Mouse (Mus musculus): Measurements from ENCODE around the gene Atg4a.

Gene Atg4a

GRCm38 (mm10) chrX:140956272-140956940 is at the start of gene Atg4a, which contains the start of gene Psmd10:
TSS of gene Atg4a (plus strand) at chrX:140956907.
TSS of gene Psmd10 (minus strand) at chrX:140956728.
- peak; percentile 71 for DNase-seq (ENCODE audit: low read depth, low spot score)

DNA sequence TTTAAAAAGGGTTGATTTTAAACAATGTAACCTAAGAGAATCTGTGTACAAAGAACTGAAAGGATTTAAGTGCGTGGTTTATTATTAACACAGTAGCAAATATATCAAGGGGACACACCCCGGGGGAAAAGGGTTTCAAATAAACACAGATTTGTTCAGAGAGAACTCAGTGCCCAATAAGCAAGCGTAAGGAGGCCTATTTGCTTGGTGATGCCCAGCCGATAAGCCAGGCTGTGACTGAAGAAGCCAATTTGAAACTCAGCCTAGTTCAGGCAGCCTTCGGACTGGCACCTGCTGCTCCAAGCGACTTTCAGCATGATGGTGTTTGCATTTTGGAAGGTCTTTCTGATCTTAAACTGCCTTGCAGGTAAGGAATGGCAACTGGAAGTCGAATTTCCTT is 49.3 kb upstream of the Atg4a start, which contains the start of gene Vsig1:
Gene Vsig1 (plus strand): TSS at position 249 of the 400 bp plus-strand sequence.
- DNase-seq (ENCODE audit: low read depth, low spot score) = no peak

DNA sequence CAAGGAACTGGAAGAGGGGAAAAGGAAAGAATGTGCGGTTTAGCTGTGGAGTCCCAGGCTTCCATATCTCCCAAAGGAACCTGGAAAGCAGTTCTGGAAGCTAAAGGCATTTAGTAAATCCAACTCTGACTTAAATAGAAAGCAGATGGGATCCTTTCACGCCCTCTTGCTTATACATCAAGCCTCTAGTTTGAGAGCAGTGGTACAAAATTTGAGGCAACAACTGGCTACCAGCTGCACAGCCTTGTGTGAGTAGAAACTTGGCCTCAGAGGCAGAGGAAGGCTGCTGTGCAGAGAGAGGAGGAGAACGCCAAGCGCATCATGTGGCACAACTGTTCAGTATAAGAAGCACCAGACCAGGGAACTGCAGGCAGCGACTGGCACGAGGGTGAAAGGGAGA is 35.4 kb upstream of the Atg4a start:
- no peak for DNase-seq (ENCODE audit: low read depth, low spot score)

DNA sequence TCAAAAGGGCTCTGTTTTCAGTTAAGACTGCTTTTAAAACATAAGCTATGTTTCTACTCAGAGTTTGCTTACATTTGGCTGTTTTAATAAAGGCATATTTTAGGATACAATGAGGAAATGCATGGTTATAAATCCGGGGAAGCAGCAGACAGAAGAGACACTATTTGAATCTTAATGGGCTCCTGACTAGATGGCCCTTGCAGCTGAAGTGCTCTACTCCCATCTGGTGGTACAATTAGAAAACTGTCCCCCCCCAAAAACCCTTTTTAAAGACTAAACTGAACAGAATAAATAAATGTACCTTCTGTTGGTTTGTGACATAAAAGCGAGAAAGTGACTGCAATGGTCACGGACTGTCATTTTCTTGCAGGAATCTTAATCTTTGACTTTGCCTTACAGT is 24.6 kb upstream of the Atg4a start:
- no peak for DNase-seq (ENCODE audit: low read depth, low spot score)

DNA sequence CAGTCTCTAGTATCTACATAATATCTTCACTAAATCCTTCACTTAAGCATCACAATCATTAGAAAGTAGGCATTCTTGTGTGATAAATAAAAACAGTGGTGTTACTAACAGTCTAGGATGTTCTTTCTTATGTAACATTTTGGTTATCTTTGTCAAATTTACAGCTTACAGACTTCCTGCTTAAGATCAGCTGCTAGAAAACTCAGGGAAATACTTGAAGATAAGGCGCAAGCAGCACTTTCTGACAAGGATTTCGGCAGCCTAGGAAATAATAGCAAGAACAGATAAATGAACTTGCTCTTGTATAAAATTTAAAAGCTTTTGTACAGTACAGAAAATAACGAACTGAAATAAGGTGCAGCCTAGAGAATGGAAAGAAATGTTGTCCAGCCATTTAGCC is 23.4 kb upstream of the Atg4a start:
- no peak for DNase-seq (ENCODE audit: low read depth, low spot score)

- no peak for DNase-seq (ENCODE audit: low read depth, low spot score)
Observed at GRCm38 (mm10) chrX:140936271-140936670, 20.4 kb upstream of the Atg4a start.

DNA sequence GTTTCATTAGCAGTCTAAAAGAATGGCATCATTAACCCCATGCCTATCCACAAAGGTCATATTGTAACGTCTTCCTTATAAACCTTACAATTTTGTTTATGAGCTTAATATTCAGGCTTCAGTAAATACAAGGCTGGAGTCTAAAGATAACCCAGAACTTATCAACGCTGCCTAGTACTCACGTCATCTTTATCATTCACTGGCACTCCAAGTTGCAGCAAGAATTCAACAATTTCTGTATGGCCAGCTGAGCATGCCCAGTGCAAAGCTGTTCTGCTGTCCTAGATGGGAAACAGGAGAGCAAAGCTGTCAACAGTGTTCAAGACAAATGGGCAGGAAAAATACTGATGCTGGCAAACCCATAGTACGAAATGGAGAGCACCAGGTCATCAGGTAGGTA is 3.1 kb upstream of the Atg4a start:
- DNase-seq (ENCODE audit: low read depth, low spot score) = no peak

DNA sequence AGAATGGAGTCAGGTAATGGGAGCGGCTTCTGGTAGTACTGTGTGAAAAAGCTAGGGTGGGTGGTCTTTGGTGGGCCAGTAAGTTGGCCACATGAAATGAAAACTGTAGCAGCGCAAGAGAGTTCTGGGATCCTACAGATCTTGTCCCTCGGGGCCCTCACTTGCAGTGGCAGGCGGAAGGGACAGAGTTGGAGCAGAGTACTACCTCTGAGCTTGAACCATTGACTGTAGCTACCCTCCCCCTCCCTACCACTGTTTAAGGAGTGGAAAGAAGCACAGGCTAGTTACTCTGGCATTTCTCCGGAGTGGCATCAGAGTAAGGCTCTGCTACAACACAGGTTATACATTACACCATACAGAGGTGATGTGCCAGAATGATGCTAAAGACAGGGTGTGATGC is 252 bp downstream of the Atg4a start:
- DNase-seq (ENCODE audit: low read depth, low spot score) = no peak

DNA sequence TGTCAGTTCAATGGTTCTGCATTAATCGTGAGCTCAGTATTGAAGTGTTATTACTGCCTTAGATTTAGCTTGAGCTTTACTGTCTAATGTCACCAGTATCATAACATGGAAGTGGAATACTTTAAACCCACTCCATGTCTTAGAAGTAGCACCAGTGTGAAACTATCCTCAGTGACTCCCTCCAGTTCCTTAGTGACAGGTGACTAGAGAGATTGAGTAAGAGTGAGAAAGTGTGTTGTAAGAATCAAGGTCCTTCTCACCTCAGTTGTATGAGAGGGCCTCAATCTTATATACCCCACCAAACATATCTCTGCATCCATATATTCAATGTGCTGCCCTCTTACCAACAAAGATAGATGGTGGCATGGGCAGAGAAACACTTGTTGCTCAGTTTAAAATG is 22.2 kb downstream of the Atg4a start:
- DNase-seq (ENCODE audit: low read depth, low spot score) = no peak

GRCm38 (mm10) chrX:140979546-140979945 is 22.8 kb downstream of the Atg4a start:
- DNase-seq (ENCODE audit: low read depth, low spot score) = no peak

- no peak for DNase-seq (ENCODE audit: low read depth, low spot score)
Observed at GRCm38 (mm10) chrX:140980163-140980562, 23.5 kb downstream of the Atg4a start.

GRCm38 (mm10) chrX:140983206-140983960 is 26.7 kb downstream of the Atg4a start:
- DNase-seq (ENCODE audit: low read depth, low spot score) = no peak

GRCm38 (mm10) chrX:140984795-140985194 is 28.1 kb downstream of the Atg4a start:
- DNase-seq (ENCODE audit: low read depth, low spot score) = no peak

DNA sequence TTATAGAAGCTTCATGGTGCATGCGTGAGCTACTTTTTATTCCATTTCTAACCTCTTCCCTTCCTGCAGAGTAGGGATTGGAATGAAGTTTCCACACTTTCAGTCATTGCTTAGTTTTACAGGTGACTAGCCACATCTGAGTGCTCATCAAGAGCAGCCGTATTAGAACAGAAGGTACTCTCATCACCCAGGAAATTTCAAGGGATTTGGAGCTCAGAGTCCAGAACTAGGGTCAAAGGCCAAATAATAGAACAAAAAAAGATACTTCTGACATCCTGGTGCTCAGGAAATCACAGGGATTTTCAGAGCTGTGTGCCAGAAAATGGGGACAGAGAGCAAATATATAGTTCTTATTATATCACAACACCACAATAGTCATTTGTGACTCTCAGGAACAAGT is 28.5 kb downstream of the Atg4a start:
- no peak for DNase-seq (ENCODE audit: low read depth, low spot score)

DNA sequence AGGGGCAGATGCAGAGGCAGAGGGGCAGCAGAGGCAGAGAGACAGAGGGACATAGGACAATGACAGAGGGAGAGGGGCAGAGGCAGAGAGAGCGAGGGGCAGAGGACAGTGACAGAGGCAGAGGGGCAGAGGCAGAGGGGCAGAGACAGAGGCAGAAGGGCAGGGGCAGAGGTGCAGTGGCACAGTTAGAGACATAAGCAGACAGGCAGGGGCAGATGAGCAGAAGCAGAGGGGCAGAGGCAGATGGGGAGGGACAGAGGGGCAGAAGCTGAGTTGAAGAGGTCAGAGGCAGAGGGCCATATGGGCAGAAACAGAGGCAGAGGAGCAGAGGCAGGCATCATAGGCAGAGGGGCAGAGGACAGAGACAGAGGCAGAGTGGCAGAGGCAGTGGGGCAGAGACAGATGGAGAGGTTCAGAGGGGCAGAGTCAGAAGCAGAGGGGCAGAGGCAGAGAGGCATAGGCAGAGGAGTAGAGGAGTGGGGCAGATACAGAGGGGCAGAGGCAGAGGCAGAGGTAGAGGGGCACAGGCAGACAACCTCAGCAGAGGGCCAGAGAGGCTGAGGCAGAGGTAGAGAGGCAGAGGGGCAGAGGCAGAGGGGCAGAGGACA is 40.3 kb downstream of the Atg4a start:
- DNase-seq (ENCODE audit: low read depth, low spot score) = no peak

DNA sequence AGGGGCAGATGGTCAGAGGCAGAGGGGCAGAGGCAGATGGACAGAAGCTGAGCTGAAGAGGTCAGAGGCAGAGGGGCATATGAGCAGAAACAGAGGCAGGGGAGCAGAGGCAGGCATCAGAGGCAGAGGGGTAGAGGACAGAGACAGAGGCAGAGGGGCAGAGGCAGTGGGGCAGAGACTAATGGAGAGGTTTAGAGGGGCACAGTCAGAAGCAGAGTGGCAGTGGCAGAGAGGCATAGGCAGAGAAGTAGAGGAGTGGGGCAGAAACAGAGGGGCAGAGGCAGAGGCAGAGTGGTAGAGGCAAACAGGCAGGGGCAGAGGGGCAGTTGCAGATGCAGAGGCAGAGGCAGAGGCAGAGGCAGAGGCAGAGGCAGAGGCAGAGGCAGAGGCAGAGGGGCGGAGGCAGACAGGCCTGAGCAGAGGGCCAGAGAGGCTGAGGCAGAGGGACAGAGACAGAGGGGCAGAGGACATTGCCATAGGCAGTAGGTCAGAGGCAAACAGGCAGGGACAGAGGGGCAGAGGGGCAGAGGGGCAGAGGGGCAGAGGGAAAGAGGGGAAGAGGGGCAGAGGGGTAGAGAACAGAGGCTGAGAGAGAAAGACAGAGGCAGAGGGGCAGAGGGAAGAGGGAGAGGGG is 41.3 kb downstream of the Atg4a start:
- no peak for DNase-seq (ENCODE audit: low read depth, low spot score)

DNA sequence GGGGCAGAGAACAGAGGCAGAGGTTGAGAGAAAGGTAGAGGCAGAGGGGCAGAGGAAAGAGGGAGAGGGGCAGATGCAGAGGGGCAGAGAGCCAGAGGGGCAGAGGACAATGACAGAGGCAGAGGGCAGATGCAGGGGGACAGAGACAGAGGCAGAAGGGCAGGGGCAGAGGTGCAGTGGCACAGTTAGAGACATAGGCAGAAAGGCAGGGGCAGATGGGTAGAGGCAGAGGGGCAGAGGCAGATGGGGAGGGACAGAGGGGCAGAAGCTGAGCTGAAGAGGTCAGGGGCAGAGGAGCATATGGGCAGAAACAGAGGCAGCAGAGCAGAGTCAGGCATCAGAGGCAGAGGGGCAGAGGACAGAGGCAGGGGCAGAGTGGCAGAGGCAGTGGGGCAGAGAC is 42.2 kb downstream of the Atg4a start:
- DNase-seq (ENCODE audit: low read depth, low spot score) = no peak

- no peak for DNase-seq (ENCODE audit: low read depth, low spot score)
Observed at GRCm38 (mm10) chrX:141149705-141150104, 193.0 kb downstream of the Atg4a start.

DNA sequence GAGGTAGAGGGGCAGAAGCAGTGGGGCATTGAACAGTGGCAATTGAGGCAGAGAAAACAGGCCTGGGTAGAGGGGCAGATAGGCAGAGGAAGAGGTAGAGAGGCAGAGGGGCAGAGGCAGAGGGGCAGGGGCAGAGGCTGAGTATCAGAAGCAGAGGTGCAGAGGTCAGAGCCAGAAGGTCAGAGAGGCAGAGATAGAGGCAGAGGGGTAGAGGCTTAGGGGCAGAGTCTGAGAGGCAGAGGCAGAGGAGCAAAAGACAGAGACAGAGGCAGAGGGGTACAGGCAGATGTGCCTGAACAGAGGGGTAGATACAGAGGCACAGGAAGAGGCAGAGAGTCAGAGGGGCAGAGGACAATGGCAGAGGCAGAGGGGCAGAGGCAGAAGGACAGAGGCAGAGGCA is 193.6 kb downstream of the Atg4a start:
- DNase-seq (ENCODE audit: low read depth, low spot score) = no peak

DNA sequence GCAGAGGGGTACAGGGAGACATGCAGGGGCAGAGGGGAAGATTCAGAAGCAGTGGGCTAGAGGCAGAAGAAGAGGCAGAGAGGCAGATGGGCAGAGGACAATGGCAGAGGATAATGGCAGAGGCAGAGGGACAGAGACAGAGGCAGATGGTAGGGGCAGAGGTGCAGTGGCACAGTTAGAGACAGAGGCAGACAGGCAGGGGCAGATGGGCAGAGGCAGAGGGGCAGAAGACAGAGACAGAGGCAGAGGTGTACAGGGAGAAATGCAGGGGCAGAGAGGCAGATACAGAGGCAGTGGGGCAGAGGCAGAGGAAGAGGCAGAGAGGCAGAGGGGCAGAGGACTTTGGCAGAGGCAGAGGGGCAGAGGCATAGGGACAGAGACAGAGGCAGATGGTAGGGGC is 194.5 kb downstream of the Atg4a start:
- no peak for DNase-seq (ENCODE audit: low read depth, low spot score)

GRCm38 (mm10) chrX:141156696-141157095 is 200.0 kb downstream of the Atg4a start:
- no peak for DNase-seq (ENCODE audit: low read depth, low spot score)

DNA sequence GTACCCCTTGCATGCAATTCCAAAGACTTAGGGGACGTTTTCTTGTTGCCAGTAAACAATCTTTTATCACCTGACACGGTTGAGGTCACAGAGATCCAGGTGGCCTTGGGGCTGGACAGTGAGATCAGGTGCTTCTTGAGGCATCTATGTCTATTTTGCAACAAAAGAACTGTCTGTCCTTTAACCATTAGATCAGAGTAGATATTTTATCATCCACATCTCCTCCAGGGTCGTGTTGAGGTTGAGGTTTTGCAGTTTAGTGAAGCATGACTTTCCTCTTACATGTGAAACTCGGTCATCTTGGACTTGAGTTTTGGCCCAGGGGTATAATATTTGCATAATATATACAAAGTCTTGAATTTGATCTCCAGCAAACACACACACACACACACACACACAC is 200.9 kb downstream of the Atg4a start:
- DNase-seq (ENCODE audit: low read depth, low spot score) = no peak

Measured in WW6 (cell line).